Mouse (Mus musculus) forebrain, embryonic 11.5 days (tissue): ENCODE measurements around the gene Fem1a. TPM values are rescaled to one million over a fixed set of nuclear protein-coding genes. Genes with fewer than 3 reads are reported as not detected.
"Not testable (repeated sequence)": the region's sequence is repeated elsewhere in the genome, so short reads cannot be mapped to it uniquely, and the experiment has no call there.

Experiments
- ATAC-seq: fragments of 200-750 bp; cut with Nextera tagmentation; replicated peaks from 2 replicates; pipeline ENCODE4 v1.8.0; 2017; ENCODE audit warnings: moderate TSS enrichment; ENCODE audit not compliant: low FRiP score
- DNase-seq: peaks from one replicate; pipeline ENCODE4 v3.0.0-alpha.2; 2017; ENCODE audit warnings: low spot score
- H3K27ac ChIP-seq: fragments of 300-500 bp; sonication (generic); 2 replicates; pipeline ENCODE4 v1.5.1; 2014; ENCODE audit warnings: low read depth, low read length
- H3K27me3 ChIP-seq: fragments of 300-500 bp; sonication (generic); 2 replicates; pipeline ENCODE4 v1.6.1; 2014; ENCODE audit warnings: mild to moderate bottlenecking, low read length, mixed read lengths; ENCODE audit not compliant: control insufficient read depth, insufficient read depth
- H3K36me3 ChIP-seq: fragments of 300-500 bp; sonication (generic); 2 replicates; pipeline ENCODE4 v1.6.1; 2014; ENCODE audit warnings: mild to moderate bottlenecking, low read length, moderate library complexity, mixed read lengths; ENCODE audit not compliant: control insufficient read depth, insufficient read depth
- H3K4me1 ChIP-seq: fragments of 300-500 bp; sonication (generic); replicated peaks from 2 replicates; pipeline ENCODE4 v1.6.1; 2014; ENCODE audit warnings: low read length, mixed read lengths; ENCODE audit not compliant: control insufficient read depth, insufficient read depth
- H3K4me2 ChIP-seq: fragments of 300-500 bp; sonication (generic); 2 replicates; pipeline ENCODE4 v1.6.1; 2014; ENCODE audit warnings: low read depth, mild to moderate bottlenecking, low read length, moderate library complexity, mixed read lengths; ENCODE audit not compliant: severe bottlenecking
- H3K4me3 ChIP-seq: fragments of 300-500 bp; sonication (generic); 2 replicates; pipeline ENCODE4 v1.5.1; 2014; ENCODE audit warnings: low read depth, low read length
- H3K9ac ChIP-seq: fragments of 300-500 bp; sonication (generic); 2 replicates; pipeline ENCODE4 v1.6.1; 2014; ENCODE audit warnings: low read length
- H3K9me3 ChIP-seq: fragments of 300-500 bp; sonication (generic); 2 replicates; pipeline ENCODE4 v1.6.1; 2016; ENCODE audit warnings: low read length, mixed read lengths; ENCODE audit not compliant: control insufficient read depth
- WGBS: fragments of 180-500 bp; shearing (Covaris S2); extraction: QIAGEN DNeasy Blood & Tissue Kit; methylation state at CpG from one replicate; pipeline ENCODE4 v1.1.7; 2014; 5-methylcytosine and 5-hydroxymethylcytosine counted together
- polyA plus RNA-seq: library from polyadenylated mRNA; unstranded; fragments of >200 nt; fragmentation: Nextera tagmentation; extraction: Ambion mirVana; gene quantifications from 2 replicates; pipeline ENCODE4 v1.2.1, GENCODE M21; 2014

Fem1a gene
- polyA plus RNA-seq, 1 experiment from 2014 or later: 16.5 TPM

GRCm38 (mm10) chr17:56258812-56259211 is 2.2 kb downstream of the Fem1a start:
- H3K4me1 ChIP-seq, H3K4me3 ChIP-seq, H3K36me3 ChIP-seq, ATAC-seq, H3K9me3 ChIP-seq, H3K27me3 ChIP-seq, H3K4me2 ChIP-seq, DNase-seq, H3K9ac ChIP-seq, H3K27ac ChIP-seq: not testable (repeated sequence)
- WGBS: 79% methylated on average over 2 of the region's 2 CpGs

GRCm38 (mm10) chr17:56259301-56260037 is 2.9 kb downstream of the Fem1a start:
- no peak overlapping the region for H3K27ac ChIP-seq
- no peak for ATAC-seq
- peaks cover 2% of the 10 kb centered on the region; the same call in 1 of the 2 replicates for H3K36me3 ChIP-seq
- no peak overlapping the region for H3K4me2 ChIP-seq
- H3K4me1 ChIP-seq: peaks cover 5% of the 10 kb centered on the region; the same call in 1 of the 2 replicates
- WGBS: 83% methylated on average over 10 of the region's 10 CpGs
- H3K9ac ChIP-seq: no peak overlapping the region
- DNase-seq: no peak
- no peaks in the 10 kb centered on the region for H3K9me3 ChIP-seq
- no peaks in the 10 kb centered on the region for H3K27me3 ChIP-seq
- no peak overlapping the region for H3K4me3 ChIP-seq

DNA sequence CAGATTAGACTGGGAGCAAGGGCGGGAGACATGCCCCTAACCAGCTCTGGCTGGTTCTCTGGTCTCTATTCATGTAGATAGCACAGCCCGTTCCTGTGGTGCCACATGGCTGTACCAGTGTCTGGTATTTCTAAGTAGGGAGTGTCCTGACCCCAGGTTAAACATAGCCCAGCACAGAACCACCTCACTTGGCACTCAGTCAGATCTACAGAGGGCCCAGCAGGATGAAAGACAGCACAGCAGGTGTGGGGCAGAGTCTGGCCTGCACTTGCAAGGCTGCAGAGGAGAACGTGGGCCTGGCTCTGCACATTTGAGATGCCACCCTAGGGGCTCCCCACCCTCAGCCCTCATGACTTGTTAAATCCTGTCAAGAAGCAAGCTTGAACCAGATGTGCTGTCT is 4.6 kb downstream of the Fem1a start:
- H3K4me3 ChIP-seq: no peak overlapping the region
- no peak overlapping the region for H3K4me2 ChIP-seq
- DNase-seq: no peak
- ATAC-seq: no peak
- no peak overlapping the region for H3K27ac ChIP-seq
- no peaks in the 10 kb centered on the region for H3K9me3 ChIP-seq
- 81% methylated on average over 3 of the region's 3 CpGs for WGBS
- H3K27me3 ChIP-seq: no peaks in the 10 kb centered on the region
- H3K4me1 ChIP-seq: peaks cover 3% of the 10 kb centered on the region; the same call in 1 of the 2 replicates
- no peak overlapping the region for H3K9ac ChIP-seq
- peaks cover 2% of the 10 kb centered on the region; the same call in 1 of the 2 replicates for H3K36me3 ChIP-seq

- DNase-seq (no peak), ATAC-seq (no peak)
- Histone ChIP-seq H3K27ac (no peak overlapping the region), H3K4me2 (no peak overlapping the region), H3K27me3 (no peaks in the 10 kb centered on the region), H3K36me3 (peaks cover 2% of the 10 kb centered on the region; the same call in 1 of the 2 replicates), H3K9me3 (no peaks in the 10 kb centered on the region), H3K9ac (no peak overlapping the region), H3K4me3 (no peak overlapping the region), H3K4me1 (no peaks in the 10 kb centered on the region; the same call in 1 of the 2 replicates)
- WGBS: 87% methylated on average over 3 of the region's 3 CpGs
Measured at GRCm38 (mm10) chr17:56262645-56263094, 6.1 kb downstream of the Fem1a start.

DNA sequence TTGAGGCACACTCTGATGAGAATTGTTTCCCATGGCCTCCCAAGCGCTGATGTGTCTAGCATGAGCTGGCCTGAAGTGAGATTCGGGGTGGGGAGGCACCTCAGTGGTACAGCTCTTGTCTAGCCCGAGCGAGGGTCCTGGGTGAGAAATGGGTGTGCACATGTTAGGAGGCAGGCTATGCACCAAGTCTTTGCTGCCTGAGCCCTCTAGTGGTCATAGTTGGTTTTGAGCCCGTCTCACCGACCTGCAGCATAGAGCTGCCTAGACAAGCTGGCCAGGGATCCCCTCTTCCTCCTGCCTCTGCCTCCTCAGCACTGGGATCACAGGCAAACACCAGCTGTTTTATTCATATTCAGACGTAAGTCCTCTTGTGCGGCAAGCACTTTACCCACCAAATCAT is 7.4 kb downstream of the Fem1a start:
- Histone ChIP-seq H3K4me2 (no peak overlapping the region), H3K27me3 (no peaks in the 10 kb centered on the region), H3K27ac (no peak overlapping the region), H3K4me3 (no peak overlapping the region), H3K36me3 (peaks cover 2% of the 10 kb centered on the region; the same call in 1 of the 2 replicates), H3K4me1 (no peaks in the 10 kb centered on the region), H3K9me3 (no peaks in the 10 kb centered on the region), H3K9ac (no peak overlapping the region)
- DNase-seq: peak; percentile 84
- WGBS: 26% methylated on average over 8 of the region's 8 CpGs
- ATAC-seq: peak; percentile 62

GRCm38 (mm10) chr17:56265011-56265410 is 8.4 kb downstream of the Fem1a start:
- H3K4me3 ChIP-seq: no peak overlapping the region
- H3K4me1 ChIP-seq: no peaks in the 10 kb centered on the region
- H3K9ac ChIP-seq: no peak overlapping the region
- DNase-seq (no peak), ATAC-seq (no peak)
- 94% methylated on average over 4 of the region's 4 CpGs for WGBS
- peaks cover 2% of the 10 kb centered on the region; the same call in 1 of the 2 replicates for H3K36me3 ChIP-seq
- H3K27ac ChIP-seq: no peak overlapping the region
- no peaks in the 10 kb centered on the region for H3K27me3 ChIP-seq
- no peaks in the 10 kb centered on the region for H3K9me3 ChIP-seq
- no peak overlapping the region for H3K4me2 ChIP-seq

- Histone ChIP-seq H3K4me2 (no peak overlapping the region), H3K4me1 (no peaks in the 10 kb centered on the region), H3K9me3 (no peaks in the 10 kb centered on the region), H3K4me3 (no peak overlapping the region), H3K27me3 (no peaks in the 10 kb centered on the region), H3K9ac (no peak overlapping the region), H3K27ac (no peak overlapping the region), H3K36me3 (peaks cover 2% of the 10 kb centered on the region; the same call in 1 of the 2 replicates)
- ATAC-seq: no peak
- 93% methylated on average over 3 of the region's 3 CpGs for WGBS
- DNase-seq: no peak
Measured at GRCm38 (mm10) chr17:56265869-56266268, 9.3 kb downstream of the Fem1a start.

- Histone ChIP-seq H3K4me3 (no peak overlapping the region), H3K27ac (no peak overlapping the region), H3K4me1 (no peaks in the 10 kb centered on the region), H3K9me3 (no peaks in the 10 kb centered on the region), H3K9ac (no peak overlapping the region), H3K4me2 (no peak overlapping the region), H3K27me3 (no peaks in the 10 kb centered on the region), H3K36me3 (no peaks in the 10 kb centered on the region)
- no peak for DNase-seq
- WGBS: 68% methylated on average over 3 of the region's 3 CpGs
- ATAC-seq: no peak
Measured at GRCm38 (mm10) chr17:56266271-56266670, 9.7 kb downstream of the Fem1a start.
